Mouse (Mus musculus) heart, postnatal 10 days (tissue): Measurements from ENCODE around the gene Iqca. TPM values are rescaled to one million over a fixed set of nuclear protein-coding genes. Genes with fewer than 3 reads are reported as not detected.
A peak's percentile ranks its signal among the peaks of the same experiment; 100 is the strongest.

ENCODE experiments used
- DNase-seq, 2 experiments: peaks; one replicate each; pipeline ENCODE4 v3.0.0; 2021
- intact Hi-C: fragments of 180-260 bp; cut with DNase I; formaldehyde crosslinking; loops from one replicate; pipeline ENCODE4 v1.15.1; 2025
- total RNA-seq, 2 experiments: library from RNA; stranded (reverse); gene quantifications; 2 replicates each; pipeline ENCODE4 v1.2.3; 2021

Iqca gene
- total RNA-seq, 2 experiments from 2014 or later: not detected

DNA sequence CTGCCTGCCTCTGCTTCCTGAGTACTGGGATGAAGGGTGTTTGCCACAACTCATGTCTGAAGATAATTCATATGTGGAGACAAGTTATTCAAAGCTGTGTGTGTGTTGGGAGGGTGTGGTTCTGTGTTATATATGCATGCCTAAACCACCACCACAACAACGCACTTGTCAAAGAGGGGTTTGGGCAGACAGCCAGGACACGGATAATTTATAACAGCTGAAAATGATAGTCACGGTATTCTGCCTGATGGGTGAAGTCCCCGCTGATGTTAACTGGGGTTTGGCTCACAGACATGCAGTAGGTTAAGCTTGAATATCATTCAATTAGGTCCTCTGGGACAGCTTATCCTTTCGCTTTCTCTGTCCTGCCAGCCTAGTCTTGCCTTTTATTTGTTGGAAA is 78.4 kb downstream of the Iqca start:
- intact Hi-C loops: no loop called here
- DNase-seq: no peak

DNA sequence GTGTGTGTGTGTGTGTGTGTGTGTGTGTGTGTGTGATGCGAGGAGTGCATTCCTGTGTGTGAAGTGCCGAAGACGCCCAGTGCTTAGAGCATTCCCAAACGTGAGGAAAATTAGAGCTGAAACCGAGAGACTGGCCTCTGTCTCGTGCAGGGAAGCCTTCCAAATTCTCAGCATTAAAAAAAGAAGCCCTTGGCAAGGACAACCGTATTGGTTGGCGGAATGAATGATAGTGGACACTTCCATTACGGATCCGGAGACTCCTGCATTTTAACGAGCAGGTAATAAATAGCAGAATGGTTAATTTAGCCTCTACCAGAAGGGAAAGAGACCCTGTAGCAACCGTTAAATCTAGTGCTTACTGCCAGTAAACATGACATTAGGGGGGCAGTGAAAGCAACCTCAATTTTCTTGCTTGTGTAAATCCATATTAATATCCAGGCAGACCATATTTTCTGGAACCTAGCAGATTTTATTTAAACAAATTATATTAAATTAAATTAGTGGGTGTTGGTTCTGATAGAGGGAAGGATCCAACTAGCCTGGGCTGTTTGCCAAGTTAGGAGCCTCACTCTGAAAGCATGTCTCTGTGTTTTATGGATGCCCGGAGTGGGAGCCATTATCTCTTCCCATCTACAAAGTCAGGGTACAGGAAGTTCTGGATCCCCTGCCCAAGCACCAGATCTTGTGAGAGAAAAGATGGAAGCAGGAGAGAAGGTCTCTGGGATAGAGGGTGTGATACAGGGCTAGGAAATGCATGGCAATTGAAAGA is 81.2 kb downstream of the Iqca start:
- DNase-seq: peak; percentile 36 to 37
- intact Hi-C loops: no loop called here

DNA sequence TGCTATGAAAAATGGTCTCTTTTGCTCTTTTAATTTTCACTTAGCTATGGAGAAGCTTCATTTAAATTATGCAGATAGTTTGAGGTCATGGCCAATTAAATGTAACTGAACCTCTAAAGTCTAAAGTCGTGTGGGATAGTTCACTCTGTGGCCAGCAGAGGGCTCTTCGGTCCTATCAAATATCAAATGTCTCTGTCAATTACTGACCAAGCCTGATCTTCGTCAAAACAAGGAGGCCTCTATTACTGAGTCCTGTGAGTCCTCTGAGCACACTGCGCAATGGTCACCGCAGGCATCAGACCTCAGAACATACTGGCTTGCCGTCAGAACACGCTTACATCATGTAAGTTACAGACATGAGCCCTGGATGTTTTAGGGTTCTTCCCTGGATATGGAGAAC is 92.6 kb downstream of the Iqca start:
- peak; percentile 62 to 77 for DNase-seq
- intact Hi-C loops: loop anchor here (1.0 to 2.0 kb wide), 4 partner anchors 144 to 896 kb away; no protein-coding TSS in a partner anchor

DNA sequence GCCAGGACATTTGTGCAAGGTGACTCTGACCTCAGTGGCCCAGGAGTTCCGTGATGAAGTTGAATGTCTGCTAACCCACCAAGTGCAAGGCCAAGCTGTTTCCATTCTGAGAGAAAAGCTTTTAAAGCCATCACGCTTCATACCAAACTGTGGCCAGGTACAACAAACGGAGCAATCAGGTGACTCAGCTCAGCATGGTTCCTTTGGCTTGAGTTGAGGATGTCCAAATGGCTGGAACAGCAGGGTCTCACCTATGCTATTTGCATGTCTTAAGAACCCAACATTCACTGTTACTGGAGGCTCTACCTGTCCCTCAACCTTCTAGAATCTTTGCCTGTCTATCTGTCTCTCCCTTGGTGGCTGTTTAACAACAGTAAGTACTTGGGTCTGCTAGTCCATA is 93.1 kb downstream of the Iqca start:
- intact Hi-C loops: loop anchor here (1.0 to 2.0 kb wide), 4 partner anchors 145 to 897 kb away; no protein-coding TSS in a partner anchor
- no peak for DNase-seq

DNA sequence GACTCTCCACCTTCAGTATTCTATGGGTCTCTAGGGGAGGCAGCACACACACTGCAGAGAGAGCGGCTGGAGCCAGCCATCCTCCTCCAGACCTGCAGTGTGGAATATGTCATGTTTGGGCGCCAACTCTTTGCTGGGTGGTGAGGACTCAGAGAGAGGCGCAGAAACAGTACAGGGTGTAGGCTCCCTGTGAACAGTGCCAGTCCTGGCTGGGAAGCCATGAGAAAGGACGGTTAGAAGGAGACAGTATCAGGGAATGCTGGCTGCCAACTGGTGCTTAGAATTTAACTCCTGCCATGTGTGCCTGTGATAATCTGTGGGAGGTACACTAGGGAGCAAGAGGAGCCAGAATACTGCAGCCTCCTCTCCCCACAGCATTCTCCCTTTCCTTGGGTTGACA is 98.2 kb downstream of the Iqca start:
- peak in 1 of 2 experiments; percentile 8 for DNase-seq

DNA sequence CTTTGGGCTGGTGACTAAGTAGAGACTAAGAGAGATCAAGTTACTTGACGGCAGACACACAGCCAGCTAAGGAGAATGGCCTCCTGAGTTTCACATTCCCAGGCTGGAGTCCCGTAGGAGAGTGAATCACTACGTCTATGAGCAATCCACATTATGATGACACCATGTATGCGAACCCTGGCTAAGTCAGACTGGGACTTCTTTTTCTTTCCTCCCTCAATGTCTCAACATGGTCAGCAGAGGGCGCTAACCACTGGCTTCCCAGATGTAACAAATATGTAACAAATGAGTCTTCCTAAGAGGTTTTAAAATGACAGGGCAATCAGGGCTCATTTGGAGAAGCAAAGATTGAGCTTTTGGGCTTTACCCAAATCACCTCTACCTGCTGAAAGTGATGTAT is 101.9 kb downstream of the Iqca start:
- DNase-seq: peak; percentile 44 to 73
- intact Hi-C loops: no loop called here

More for the DNA sequence above, 98.2 kb downstream of the Iqca start:
- intact Hi-C loops: no loop called here

DNA sequence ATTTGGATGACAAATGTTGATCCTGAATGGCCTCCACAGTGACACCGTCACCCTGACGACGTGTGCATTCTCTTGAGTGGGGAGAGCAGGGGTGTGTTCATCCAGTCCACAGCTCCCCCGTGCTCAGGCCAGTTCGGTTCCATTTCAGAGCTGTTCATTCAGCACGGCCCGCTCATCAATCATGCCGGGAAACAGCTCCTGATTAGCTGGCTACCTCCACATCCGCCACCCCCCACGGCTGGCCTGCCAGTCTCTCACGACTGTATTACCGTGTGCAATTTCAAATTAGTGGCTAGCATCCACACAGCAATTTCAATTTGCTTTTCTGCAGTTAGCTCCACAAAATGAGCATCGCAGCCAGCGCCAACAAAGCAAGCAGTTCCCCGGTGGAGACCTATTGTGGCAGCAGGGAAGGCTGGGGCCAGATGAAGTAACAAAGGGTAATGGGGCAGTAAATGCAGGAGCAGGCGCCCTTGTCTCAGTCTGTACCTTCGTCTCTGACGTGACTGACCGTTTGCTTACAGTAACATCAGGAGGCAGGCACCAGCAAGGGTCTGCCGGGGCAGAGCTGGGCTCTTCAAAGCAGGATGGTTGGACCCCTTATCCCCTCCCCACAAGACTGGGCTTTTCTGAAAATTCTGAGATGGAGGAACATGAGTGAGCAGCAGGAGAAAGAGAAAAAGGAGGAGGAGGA is 103.0 kb downstream of the Iqca start:
- intact Hi-C loops: no loop called here
- no peak for DNase-seq

DNA sequence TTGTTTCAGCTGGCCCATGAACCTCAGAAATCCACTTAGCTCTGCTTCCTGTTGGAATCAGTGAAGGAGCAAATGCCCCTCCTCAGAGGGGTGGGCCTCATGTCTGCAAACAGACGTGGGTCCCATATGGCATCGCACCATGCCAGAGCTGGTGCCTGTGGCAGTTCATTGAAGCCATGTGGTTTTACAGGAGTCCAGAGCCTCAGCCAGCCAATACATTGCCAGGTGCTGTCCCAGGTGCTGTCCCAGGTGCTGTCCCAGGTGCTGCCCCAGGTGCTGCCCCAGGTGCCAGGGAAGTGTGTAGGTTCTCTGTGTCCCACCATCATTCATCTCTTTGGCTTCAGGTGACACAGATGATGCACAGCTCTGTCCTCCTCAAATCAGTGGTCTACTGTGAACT is 124.9 kb downstream of the Iqca start:
- intact Hi-C loops: no loop called here
- DNase-seq: no peak

DNA sequence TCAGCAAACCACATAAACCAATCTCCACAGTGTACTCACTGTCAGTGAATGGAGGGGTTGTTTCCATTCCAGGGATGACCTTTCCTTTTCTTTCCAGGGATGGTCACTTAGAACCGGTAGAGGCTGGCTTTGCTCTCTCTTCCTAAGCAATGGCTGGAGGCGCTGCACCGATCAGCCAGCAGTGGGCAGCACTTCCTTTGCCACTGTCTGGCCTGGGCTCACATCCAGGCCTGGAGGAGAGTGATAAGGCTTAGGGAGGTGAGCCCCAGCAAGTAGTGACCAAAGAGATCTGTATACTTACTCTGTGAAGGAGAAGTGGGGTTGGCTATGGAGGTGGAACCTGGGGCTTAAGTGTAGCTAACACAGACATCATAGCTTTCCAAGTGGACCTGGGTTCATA is 126.3 kb downstream of the Iqca start:
- intact Hi-C loops: no loop called here
- DNase-seq: peak; percentile 69 to 82

DNA sequence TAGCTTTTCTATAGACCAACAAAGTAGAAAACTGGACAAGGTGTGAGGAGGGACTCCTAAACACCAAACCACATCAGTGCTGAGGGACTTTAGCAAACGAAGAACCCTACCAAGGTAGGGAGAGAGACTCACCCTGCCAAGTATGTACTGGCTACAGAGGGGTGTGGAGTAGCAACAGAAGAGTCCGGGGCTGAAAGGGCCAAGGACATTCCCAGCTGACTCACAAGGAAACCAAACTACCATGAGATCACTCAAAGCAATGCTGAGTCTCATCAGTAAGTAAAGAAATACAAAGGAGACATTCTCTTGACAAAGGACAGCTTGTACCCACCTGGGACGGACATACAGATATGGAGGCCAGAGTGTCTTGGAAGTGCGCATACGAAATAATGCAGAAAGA is 132.9 kb downstream of the Iqca start:
- intact Hi-C loops: no loop called here
- no peak for DNase-seq

DNA sequence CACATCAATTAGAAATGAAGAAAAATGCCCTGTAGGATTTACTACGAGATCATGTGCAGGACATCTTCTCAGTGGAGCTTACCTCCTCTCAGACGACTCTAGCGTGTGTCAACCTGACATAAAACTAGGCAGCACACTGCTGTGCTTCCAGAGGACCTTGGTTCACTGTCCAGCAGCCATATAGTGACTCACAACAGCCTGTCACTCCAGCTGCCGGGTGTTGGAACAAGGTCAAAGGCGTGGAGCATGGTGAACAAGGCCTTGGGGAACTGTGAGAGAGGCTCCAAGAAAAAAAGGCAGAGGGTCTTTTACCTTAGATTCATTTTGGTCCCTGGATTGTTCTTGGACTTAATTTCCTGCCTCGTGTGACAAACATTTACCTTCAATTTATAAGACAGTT is 135.1 kb downstream of the Iqca start:
- intact Hi-C loops: no loop called here
- DNase-seq: peak; percentile 53 to 60

DNA sequence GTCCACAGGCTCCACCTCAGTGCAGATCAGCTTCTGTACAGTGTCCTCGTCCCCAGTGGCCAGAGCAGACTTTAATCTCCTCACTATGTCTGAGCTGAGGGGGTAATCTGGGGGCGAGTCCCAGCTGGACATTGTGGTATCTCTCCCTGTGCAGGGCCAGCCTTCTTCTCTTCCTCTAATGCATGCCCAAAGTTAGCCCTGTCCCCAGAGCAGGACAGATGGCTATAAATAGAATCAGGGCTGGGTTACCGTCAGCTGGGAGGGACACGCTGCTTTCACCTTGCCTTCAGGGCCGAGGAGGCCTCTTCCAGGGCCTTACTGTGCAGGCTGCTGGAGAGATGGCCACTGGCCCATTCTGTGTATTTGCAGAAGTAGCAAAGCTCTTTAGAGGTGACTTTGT is 138.8 kb downstream of the Iqca start, which contains the start of gene Asb18:
Asb18 (minus strand) TSS at position 221 of the 400 bp plus-strand sequence.
- DNase-seq: no peak
- intact Hi-C loops: no loop called here

DNA sequence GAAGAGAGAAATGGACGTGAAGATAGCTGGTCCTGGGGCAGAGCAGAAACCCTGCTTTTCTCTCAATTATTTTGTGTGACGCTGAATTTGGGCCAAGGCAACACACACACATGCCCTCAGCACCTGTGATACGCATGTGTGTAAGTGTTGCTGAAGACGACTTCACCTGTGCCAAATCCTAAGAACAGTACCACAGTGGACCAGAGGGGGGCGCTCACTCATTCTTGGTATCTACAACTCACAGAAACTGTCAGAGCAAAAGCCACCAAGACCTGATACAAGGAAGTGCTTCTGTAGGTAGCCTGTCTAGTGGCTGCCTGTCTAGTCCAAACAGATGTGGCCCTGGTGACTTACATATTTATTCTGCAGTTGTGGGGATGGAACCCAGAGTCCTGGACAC is 139.9 kb downstream of the Iqca start:
- intact Hi-C loops: no loop called here
- no peak for DNase-seq

DNA sequence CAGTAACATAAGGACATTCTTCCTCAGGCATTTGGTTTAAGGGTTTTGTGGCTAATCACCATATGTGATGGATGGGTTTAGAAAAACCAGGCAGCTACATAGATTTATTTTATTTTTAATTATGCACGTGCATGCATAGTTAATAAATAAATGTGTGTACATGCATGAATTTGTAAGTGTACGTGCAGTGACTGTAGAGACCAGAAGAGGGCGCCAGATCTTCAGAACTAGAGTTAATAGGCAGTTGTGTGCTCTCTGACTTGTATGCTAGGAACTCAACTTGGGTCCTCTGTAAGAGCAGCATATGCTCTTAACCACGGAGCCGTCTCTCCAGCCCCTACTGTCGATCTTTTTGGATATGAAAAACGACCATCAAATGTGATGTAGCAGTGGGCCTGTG is 140.4 kb downstream of the Iqca start:
- DNase-seq: no peak
- intact Hi-C loops: no loop called here

DNA sequence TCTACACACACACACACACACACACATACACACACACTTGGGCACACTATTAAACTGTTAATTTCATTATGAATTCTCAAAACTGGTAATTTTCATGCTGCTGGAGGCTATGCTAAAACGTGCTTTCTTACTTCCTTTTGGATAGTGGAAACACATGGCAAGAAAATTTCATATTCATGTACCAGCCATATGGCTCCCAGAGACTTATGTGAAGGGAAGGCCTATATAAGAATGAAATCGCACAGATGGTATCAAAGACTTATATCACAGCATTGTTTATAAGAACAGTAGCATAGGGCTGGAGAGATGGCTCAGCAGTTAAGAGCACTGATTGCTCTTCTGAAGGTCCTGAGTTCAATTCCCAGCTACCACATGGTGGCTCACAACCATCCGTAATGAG is 141.0 kb downstream of the Iqca start:
- intact Hi-C loops: no loop called here
- no peak for DNase-seq

DNA sequence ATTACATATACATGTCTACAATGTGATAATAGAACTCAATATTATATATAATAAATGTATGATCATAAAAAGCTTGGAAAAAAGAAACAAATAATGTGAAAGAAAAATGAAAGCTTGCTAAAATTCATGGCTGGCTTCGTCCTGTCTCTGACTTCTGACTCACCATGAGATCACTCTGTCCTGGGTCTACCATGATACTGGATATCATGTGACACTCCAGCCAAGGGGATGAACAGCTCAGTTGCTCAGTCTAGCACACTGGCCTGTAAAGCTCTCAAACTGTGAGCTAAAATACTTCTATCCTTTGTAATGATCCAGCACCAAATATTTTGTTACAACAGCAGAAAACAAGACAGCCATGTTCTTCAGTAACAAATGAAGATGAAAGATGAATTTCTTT is 143.1 kb downstream of the Iqca start:
- intact Hi-C loops: no loop called here
- DNase-seq: no peak

DNA sequence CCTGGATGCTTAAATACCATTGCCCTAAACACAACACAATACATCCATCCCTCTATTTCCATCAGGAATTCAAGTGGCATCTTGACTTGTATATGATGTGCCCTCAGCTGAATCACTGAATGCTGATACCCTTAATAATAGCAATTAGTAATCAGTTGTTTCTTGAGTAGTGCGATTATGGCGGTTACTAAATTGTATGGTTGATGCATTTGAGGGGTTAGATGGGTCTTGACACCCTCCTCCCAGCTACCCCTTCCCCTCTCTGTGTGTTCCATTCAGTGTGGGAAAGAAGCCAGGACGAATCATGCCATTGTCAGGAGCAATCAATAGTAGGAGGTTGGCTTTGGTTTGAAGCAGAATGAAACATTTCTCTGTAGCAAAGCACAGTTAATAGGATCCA is 144.0 kb downstream of the Iqca start:
- intact Hi-C loops: no loop called here
- DNase-seq: no peak

DNA sequence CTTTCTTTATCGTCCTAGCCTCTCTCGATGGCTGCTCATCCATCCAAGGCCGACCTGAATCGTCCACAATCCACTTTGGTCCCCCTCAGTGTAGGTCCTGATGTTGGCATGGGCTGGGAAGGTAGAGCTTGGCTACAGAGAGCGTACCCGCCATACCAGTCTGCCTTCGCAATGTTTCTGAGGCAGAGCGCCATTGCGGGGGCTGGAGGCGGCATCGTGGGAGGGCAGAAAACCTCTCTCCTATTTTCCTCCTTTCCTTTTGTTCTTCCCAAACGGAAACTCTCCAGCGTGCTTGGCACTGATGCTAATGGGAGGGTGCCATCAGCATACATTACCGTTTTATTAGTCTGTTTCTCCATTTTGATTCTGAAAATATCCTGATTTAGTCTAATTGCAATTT is 146.5 kb downstream of the Iqca start:
- intact Hi-C loops: no loop called here
- no peak for DNase-seq

DNA sequence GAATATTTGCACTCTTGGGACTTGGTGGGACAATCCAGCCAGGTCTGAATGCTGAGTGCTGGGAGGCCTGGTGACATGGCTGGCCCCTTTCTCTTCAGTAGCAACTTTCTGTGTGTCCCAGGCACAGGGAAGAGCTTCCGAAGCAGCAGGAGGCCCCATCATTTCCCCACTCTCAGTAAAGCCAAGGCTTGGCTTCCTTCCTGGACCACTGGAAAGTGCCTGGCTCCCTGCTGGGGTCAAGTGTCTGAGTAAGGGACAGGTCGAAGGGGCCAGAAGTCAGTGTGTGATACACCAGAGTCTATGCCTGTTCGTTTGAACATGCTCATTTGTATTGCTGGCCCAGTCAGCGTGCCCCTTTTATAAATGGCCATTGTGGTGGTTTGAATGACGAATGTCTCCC is 152.2 kb downstream of the Iqca start:
- no peak for DNase-seq
- intact Hi-C loops: no loop called here

DNA sequence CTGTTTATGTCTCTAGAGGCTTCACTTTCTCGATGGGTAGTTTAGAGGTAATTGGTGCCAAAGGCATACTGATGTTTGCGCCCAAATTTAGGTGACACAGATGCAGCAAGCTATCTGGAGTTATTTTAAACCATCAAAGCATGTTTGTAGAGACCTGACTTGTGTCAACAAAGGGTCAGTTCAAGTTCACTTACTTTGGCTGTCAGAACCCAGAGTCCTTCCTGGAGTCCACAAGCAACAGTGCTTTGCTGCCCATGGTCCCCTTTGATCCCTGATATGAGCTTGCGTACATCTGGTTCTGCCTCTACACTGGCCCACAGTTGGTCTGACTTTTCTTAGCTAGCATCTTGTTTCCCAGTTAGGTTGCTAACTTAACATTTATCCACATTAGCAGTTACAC is 153.3 kb downstream of the Iqca start:
- peak in 1 of 2 experiments; percentile 51 for DNase-seq

DNA sequence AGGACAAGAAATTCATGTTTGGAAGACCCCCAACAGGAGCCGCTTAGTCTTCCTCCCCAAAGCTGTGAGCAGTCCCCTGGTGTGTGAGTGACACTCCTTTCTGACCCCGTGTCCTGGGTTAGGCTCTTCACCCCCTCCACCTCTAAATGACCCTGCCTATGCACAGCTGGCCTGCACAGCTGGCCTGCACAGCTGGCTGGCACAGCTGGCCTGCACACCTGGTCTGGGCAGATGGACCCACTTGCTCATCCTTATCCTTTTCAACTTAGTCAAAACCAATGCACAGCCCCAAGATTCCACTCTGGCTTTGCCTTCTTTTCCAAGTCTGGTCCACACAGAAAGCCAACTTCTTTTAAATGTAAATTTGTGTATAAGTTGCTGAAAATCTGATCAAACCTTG is 154.5 kb downstream of the Iqca start:
- DNase-seq: no peak
- intact Hi-C loops: no loop called here

More for the DNA sequence above, 153.3 kb downstream of the Iqca start:
- intact Hi-C loops: no loop called here

DNA sequence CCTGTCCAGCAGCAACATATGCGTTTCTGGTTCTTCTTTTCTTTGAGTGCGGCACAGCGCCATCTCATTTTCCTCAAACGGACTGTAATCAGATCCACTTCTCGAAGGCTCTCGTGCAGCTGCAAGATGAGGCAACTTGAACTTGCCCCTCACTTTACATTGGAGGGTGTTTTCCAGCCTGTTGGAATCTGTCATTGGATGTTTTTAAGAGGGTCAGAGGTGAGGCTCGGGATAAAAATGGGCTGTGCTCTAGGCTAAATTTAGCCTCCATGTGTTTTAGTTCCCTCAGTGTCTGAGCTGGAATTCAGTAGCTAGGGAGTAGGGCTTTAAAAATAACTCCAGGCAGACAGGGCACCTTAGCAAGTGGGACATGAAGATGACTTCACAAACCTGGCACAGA is 155.1 kb downstream of the Iqca start:
- intact Hi-C loops: no loop called here
- peak; percentile 49 to 58 for DNase-seq
